Mouse (Mus musculus) forebrain, embryonic 14.5 days (tissue): Measurements from ENCODE around the gene Mid1. TPM values are rescaled to one million over a fixed set of nuclear protein-coding genes. Genes with fewer than 3 reads are reported as not detected.
"Not testable (repeated sequence)": the region's sequence is repeated elsewhere in the genome, so short reads cannot be mapped to it uniquely, and the experiment has no call there.

Experiments used
- ATAC-seq: fragments of 200-750 bp; cut with Nextera tagmentation; 2 replicates; pipeline ENCODE4 v1.8.0; 2017; ENCODE audit warnings: mild to moderate bottlenecking, moderate library complexity
- DNase-seq: peaks from one replicate; pipeline ENCODE4 v3.0.0-alpha.2; 2015; ENCODE audit warnings: low spot score
- H3K27ac ChIP-seq: fragments of 300-500 bp; sonication (generic); 2 replicates; pipeline ENCODE4 v1.5.1; 2014; ENCODE audit warnings: low read depth, mild to moderate bottlenecking, control low read depth, low read length, moderate library complexity
- H3K27me3 ChIP-seq: fragments of 300-500 bp; sonication (generic); replicated peaks from 2 replicates; pipeline ENCODE4 v1.6.1; 2014; ENCODE audit warnings: low read length, control low read depth, mixed read lengths; ENCODE audit not compliant: control insufficient read depth, insufficient read depth
- H3K36me3 ChIP-seq: fragments of 300-500 bp; sonication (generic); 2 replicates; pipeline ENCODE4 v1.6.1; 2014; ENCODE audit warnings: low read length, control low read depth; ENCODE audit not compliant: control insufficient read depth, insufficient read depth
- H3K4me1 ChIP-seq: fragments of 300-500 bp; sonication (generic); 2 replicates; pipeline ENCODE4 v1.6.1; 2014; ENCODE audit warnings: antibody characterized with exemption, low read length, control low read depth; ENCODE audit not compliant: control insufficient read depth, insufficient read depth
- H3K4me2 ChIP-seq: fragments of 300-500 bp; sonication (generic); 2 replicates; pipeline ENCODE4 v1.6.1; 2014; ENCODE audit warnings: mild to moderate bottlenecking, control low read depth, low read length
- H3K4me3 ChIP-seq: fragments of 300-500 bp; sonication (generic); 2 replicates; pipeline ENCODE4 v1.5.1; 2014; ENCODE audit warnings: low read depth, low read length, control low read depth
- H3K9ac ChIP-seq: fragments of 300-500 bp; sonication (generic); 2 replicates; pipeline ENCODE4 v1.6.1; 2014; ENCODE audit warnings: mild to moderate bottlenecking, low read length, control low read depth, moderate library complexity
- H3K9me3 ChIP-seq: fragments of 300-500 bp; sonication (generic); replicated peaks from 2 replicates; pipeline ENCODE4 v1.6.1; 2016; ENCODE audit warnings: low read length, control low read depth, mixed read lengths; ENCODE audit not compliant: control insufficient read depth
- WGBS: fragments of 180-500 bp; shearing (Covaris S2); extraction: QIAGEN DNeasy Blood & Tissue Kit; methylation state at CpG from one replicate; pipeline ENCODE4 v1.1.7; 2014; 5-methylcytosine and 5-hydroxymethylcytosine counted together
- polyA plus RNA-seq: library from polyadenylated mRNA; unstranded; fragments of >200 nt; fragmentation: Nextera tagmentation; extraction: Ambion mirVana; gene quantifications from 2 replicates; pipeline ENCODE4 v1.2.1, GENCODE M21; 2014

Mid1 gene
- polyA plus RNA-seq, 1 experiment from 2014 or later: 8.6 TPM

DNA sequence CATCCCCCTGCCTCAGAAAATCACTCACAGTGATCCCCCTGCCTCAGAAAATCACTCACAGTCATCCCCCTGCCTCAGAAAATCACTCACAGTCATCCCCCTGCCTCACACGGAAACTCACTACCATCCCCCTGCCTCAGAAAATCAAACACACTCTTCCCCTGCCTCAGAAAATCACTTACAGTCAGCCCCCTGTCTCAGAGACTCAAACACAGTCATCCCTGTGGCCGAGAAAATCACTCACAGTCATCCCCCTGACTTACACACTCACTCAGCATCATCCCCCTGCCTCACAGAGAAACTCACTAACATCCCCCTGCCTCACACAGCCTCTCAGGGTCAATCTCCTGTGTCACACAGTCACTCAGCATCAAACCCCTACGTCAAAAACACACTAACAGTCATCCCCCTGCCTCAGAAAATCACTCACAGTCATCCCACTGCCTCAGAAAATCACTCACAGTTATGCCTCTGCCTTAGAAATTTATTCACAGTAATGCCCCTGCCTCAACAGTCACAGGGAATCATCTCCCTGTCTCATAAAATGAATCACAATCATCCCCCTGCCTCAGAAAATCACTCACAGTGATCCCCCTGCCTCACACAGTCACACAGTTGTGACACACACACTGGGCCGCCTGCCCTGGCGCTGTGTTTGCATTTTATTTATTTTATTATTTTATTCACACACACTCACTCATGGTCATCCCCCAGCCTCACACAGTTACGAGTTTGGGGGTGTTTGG lies 315.8 kb downstream of the Mid1 start:
- peaks cover 31% of the 10 kb centered on the region for H3K9me3 ChIP-seq
- DNase-seq, H3K4me3 ChIP-seq, ATAC-seq, H3K27me3 ChIP-seq, H3K36me3 ChIP-seq, H3K27ac ChIP-seq, H3K9ac ChIP-seq, H3K4me1 ChIP-seq, H3K4me2 ChIP-seq: not testable (repeated sequence)
- WGBS: 32% methylated on average over 6 of the region's 6 CpGs

GRCm38 (mm10) chrX:170001388-170001695 lies 316.3 kb downstream of the Mid1 start:
- H3K9me3 ChIP-seq: peaks cover 29% of the 10 kb centered on the region
- not testable (repeated sequence) for H3K4me2 ChIP-seq, H3K4me1 ChIP-seq, DNase-seq, H3K4me3 ChIP-seq, H3K9ac ChIP-seq, H3K27me3 ChIP-seq, H3K27ac ChIP-seq, H3K36me3 ChIP-seq, ATAC-seq
- 43% methylated on average over 9 of the region's 12 CpGs for WGBS

DNA sequence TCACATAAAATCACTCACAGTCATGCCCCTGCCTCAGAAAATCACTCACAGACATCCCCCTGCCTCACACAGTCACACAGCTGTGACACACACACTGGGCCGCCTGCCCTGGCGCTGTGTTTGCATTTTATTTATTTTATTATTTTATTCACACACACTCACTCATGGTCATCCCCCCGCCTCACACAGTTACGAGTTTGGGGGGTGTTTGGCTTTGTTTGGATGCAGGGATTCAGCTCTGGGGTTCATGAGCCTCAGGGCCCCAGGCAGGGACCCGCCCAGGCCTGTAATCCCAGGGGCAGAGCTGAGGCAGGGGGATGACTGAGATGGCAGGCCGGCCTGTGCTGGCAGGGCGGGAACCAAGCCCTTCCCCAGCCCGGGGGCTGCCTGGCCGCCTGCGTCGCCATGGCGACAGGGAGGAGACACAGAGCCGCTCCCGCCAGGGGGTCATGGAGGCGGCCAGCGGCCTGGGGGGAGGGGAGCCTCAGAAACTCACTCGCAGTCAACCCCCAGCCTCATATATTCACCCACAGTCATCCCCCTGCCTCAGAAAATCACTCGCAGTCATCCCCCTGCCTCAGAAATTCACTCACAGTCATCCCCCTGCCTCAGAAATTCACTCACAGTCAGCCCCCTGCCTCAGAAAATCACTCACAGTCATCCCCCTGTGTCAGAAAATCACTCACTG lies 317.7 kb downstream of the Mid1 start:
- DNase-seq, H3K4me2 ChIP-seq, H3K4me3 ChIP-seq, H3K4me1 ChIP-seq, H3K27me3 ChIP-seq, H3K36me3 ChIP-seq, H3K27ac ChIP-seq, H3K9ac ChIP-seq, ATAC-seq: not testable (repeated sequence)
- peaks cover 25% of the 10 kb centered on the region for H3K9me3 ChIP-seq
- WGBS: 28% methylated on average over 11 of the region's 18 CpGs

- not testable (repeated sequence) for H3K4me2 ChIP-seq, ATAC-seq, DNase-seq, H3K27ac ChIP-seq, H3K4me1 ChIP-seq, H3K27me3 ChIP-seq, H3K4me3 ChIP-seq, H3K9ac ChIP-seq, H3K36me3 ChIP-seq
- H3K9me3 ChIP-seq: peaks cover 26% of the 10 kb centered on the region
- WGBS: 35% methylated on average over 1 of the region's 1 CpGs
Measured at GRCm38 (mm10) chrX:170003536-170003935, 318.5 kb downstream of the Mid1 start.

DNA sequence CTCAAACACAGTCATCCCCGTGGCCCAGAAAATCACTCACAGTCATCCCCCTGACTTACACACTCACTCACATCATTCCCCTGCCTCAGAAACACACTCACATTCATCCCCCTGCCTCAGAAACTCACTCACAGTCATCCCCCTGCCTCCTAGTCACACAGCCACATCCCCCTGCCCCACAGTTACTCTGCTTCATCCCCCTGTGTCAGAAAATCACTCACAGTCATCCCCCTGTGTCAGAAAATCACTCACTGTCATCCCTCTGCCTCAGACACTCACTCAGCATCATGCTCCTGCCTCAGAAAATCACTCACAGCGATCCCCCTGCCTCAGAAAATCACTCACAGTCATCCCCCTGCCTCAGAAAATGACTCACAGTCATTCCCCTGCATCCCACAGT lies 319.2 kb downstream of the Mid1 start:
- not testable (repeated sequence) for H3K4me3 ChIP-seq, H3K27ac ChIP-seq, ATAC-seq, H3K36me3 ChIP-seq, H3K27me3 ChIP-seq, H3K4me1 ChIP-seq, H3K9ac ChIP-seq, DNase-seq, H3K4me2 ChIP-seq
- peaks cover 28% of the 10 kb centered on the region for H3K9me3 ChIP-seq
- WGBS: 44% methylated on average over 2 of the region's 2 CpGs

DNA sequence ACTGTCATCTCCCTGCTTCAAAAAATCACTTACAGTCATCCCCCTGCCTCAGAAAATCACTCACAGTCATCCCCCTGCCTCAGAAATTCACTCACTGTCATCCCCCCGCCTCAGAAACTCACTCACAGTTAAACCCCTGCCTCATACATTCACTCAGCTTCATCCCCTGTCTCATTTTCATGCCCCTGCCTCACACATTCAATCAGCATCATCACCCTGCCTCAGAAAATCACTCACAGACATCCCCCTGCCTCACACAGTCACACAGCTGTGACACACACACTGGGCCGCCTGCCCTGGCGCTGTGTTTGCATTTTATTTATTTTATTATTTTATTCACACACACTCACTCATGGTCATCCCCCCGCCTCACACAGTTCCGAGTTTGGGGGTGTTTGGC lies 319.8 kb downstream of the Mid1 start:
- H3K27ac ChIP-seq, H3K4me2 ChIP-seq, H3K9ac ChIP-seq, H3K27me3 ChIP-seq, H3K4me3 ChIP-seq, H3K4me1 ChIP-seq, ATAC-seq, H3K36me3 ChIP-seq, DNase-seq: not testable (repeated sequence)
- WGBS: 25% methylated on average over 5 of the region's 5 CpGs
- H3K9me3 ChIP-seq: peaks cover 29% of the 10 kb centered on the region

- not testable (repeated sequence) for H3K27me3 ChIP-seq, H3K27ac ChIP-seq, H3K4me2 ChIP-seq, H3K9ac ChIP-seq, ATAC-seq, DNase-seq, H3K4me3 ChIP-seq, H3K4me1 ChIP-seq, H3K36me3 ChIP-seq
- peaks cover 26% of the 10 kb centered on the region for H3K9me3 ChIP-seq
- WGBS: 30% methylated on average over 13 of the region's 13 CpGs
Measured at GRCm38 (mm10) chrX:170005194-170005593, 320.2 kb downstream of the Mid1 start.

- WGBS: 37% methylated on average over 1 of the region's 1 CpGs
- H3K9me3 ChIP-seq: peaks cover 26% of the 10 kb centered on the region
- H3K36me3 ChIP-seq, H3K4me3 ChIP-seq, H3K27ac ChIP-seq, H3K27me3 ChIP-seq, H3K4me1 ChIP-seq, H3K9ac ChIP-seq, ATAC-seq, DNase-seq, H3K4me2 ChIP-seq: not testable (repeated sequence)
Measured at GRCm38 (mm10) chrX:170005695-170006297, 320.8 kb downstream of the Mid1 start.
